Mouse (Mus musculus) stomach, embryonic 15.5 days (tissue): ENCODE measurements around the gene Rpl41. TPM values are rescaled to one million over a fixed set of nuclear protein-coding genes. Genes with fewer than 3 reads are reported as not detected.

ENCODE experiments used
- ATAC-seq: fragments of 200-750 bp; cut with Nextera tagmentation; 2 replicates; pipeline ENCODE4 v1.8.0; 2017; ENCODE audit warnings: low read depth, moderate number of reproducible peaks, moderate TSS enrichment; ENCODE audit not compliant: insufficient read depth, low FRiP score
- H3K27ac ChIP-seq: fragments of 300-500 bp; sonication (generic); 2 replicates; pipeline ENCODE4 v1.5.1; 2015; ENCODE audit warnings: mild to moderate bottlenecking, inconsistent platforms
- H3K27me3 ChIP-seq: fragments of 300-500 bp; sonication (generic); replicated peaks from 2 replicates; pipeline ENCODE4 v1.6.1; 2015; ENCODE audit warnings: inconsistent platforms
- H3K36me3 ChIP-seq: fragments of 300-500 bp; sonication (generic); 2 replicates; pipeline ENCODE4 v1.6.1; 2015; ENCODE audit warnings: inconsistent platforms
- H3K4me1 ChIP-seq: fragments of 300-500 bp; sonication (generic); 2 replicates; pipeline ENCODE4 v1.6.1; 2015; ENCODE audit warnings: inconsistent platforms
- H3K4me2 ChIP-seq: fragments of 300-500 bp; sonication (generic); 2 replicates; pipeline ENCODE4 v1.6.1; 2015; ENCODE audit warnings: mild to moderate bottlenecking, inconsistent platforms
- H3K4me3 ChIP-seq: fragments of 300-500 bp; sonication (generic); replicated peaks from 2 replicates; pipeline ENCODE4 v1.5.1; 2015; ENCODE audit warnings: inconsistent platforms
- H3K9ac ChIP-seq: fragments of 300-500 bp; sonication (generic); 2 replicates; pipeline ENCODE4 v1.6.1; 2015; ENCODE audit warnings: inconsistent platforms
- H3K9me3 ChIP-seq: fragments of 300-500 bp; sonication (generic); 2 replicates; pipeline ENCODE4 v1.6.1; 2016; ENCODE audit warnings: inconsistent platforms
- WGBS: fragments of 180-500 bp; shearing (Covaris S2); methylation state at CpG from one replicate; pipeline ENCODE4 v1.1.7; 2015; 5-methylcytosine and 5-hydroxymethylcytosine counted together
- microRNA-seq: library from miRNA; unstranded; fragments of <30 nt; microRNA quantifications from one replicate; pipeline ENCODE4, GENCODE M21; 2016
- polyA plus RNA-seq: library from polyadenylated mRNA; unstranded; fragments of >200 nt; fragmentation: Nextera tagmentation; extraction: Ambion mirVana; gene quantifications from 2 replicates; pipeline ENCODE4 v1.2.1, GENCODE M21; 2015

The Rpl41 gene
- polyA plus RNA-seq, 1 experiment from 2014 or later: 3,942 TPM

- Histone ChIP-seq H3K27ac (no peak overlapping the region), H3K4me1 (peaks cover 6% of the 10 kb centered on the region; the same call in 1 of the 2 replicates), H3K27me3 (no peaks in the 10 kb centered on the region), H3K36me3 (no peaks in the 10 kb centered on the region), H3K9me3 (no peaks in the 10 kb centered on the region), H3K9ac (no peak overlapping the region), H3K4me2 (no peak overlapping the region), H3K4me3 (no peak overlapping the region)
- 80% methylated on average over 3 of the region's 3 CpGs for WGBS
- ATAC-seq: no peak
These were observed 45.1 kb downstream of the Rpl41 start for GRCm38 (mm10) chr10:128504012-128504411.

DNA sequence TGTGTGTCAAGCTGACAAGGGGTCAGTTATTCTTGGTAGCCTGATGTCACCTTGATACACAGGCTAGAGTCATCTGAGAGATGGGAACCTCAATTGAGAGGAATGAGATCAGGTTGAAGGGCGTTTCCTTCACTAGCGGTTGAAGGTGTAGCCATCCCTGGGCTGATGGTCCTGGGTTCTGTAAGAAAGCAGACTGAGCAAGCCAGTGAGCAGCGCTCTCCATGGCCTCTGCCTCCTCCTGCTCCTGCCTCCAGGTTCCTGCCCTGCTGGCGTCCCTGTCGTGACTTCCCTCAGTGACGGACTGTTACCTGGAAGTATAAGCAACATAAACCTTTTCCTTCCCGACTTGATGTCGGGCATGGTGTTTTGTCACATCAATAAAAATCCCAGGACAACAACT lies 45.6 kb downstream of the Rpl41 start:
- ATAC-seq: no peak
- H3K27me3 ChIP-seq: no peaks in the 10 kb centered on the region
- H3K27ac ChIP-seq: no peak overlapping the region
- H3K4me1 ChIP-seq: peaks cover 6% of the 10 kb centered on the region; the same call in 1 of the 2 replicates
- no peaks in the 10 kb centered on the region for H3K9me3 ChIP-seq
- no peak overlapping the region for H3K4me3 ChIP-seq
- no peaks in the 10 kb centered on the region for H3K36me3 ChIP-seq
- WGBS: 75% methylated on average over 8 of the region's 8 CpGs
- H3K4me2 ChIP-seq: no peak overlapping the region
- H3K9ac ChIP-seq: no peak overlapping the region

- H3K36me3 ChIP-seq: no peaks in the 10 kb centered on the region
- no peak overlapping the region for H3K4me2 ChIP-seq
- no peaks in the 10 kb centered on the region for H3K27me3 ChIP-seq
- peaks cover 12% of the 10 kb centered on the region for H3K4me1 ChIP-seq
- no peak overlapping the region for H3K4me3 ChIP-seq
- H3K9me3 ChIP-seq: no peaks in the 10 kb centered on the region
- ATAC-seq: no peak
- 67% methylated on average over 5 of the region's 5 CpGs for WGBS
- H3K27ac ChIP-seq: no peak overlapping the region
- H3K9ac ChIP-seq: no peak overlapping the region
These were observed 46.8 kb downstream of the Rpl41 start for GRCm38 (mm10) chr10:128502341-128502740.

DNA sequence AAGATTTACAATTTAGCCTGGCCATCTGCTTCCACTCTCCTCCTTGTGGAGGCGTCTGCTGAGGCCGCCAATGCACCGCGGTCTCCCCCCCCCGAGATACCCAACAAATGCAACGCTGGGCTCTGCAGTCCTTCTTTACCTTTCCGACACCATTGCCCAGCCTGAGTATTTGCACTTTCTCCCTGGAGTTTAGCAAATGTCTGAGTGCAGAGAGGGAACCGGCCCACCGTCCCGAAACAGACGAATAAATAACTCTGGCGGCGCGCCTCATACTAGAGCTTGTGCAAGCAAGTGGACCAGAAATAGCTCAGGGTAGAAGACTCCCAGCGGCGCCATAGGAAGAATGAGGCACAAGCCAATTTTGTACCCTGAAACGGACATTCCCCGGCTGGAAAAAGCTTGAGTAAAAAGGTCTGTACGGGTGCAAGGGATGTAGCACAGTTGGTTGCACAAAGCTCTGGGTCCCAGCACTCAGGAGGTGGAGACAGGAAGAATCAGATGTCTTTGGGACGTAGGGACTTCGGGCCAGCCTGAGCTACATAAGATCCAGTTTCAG lies 49.9 kb downstream of the Rpl41 start:
- H3K9ac ChIP-seq: peak overlapping the region; percentile 26; the same call in 1 of the 2 replicates
- no peaks in the 10 kb centered on the region for H3K9me3 ChIP-seq
- H3K27me3 ChIP-seq: no peaks in the 10 kb centered on the region
- peak; percentile 6 for ATAC-seq
- under 1% methylated on average over 21 of the region's 21 CpGs for whole genome bisulfite sequencing
- peak overlapping the region; percentile 68 for H3K4me2 ChIP-seq
- H3K4me1 ChIP-seq: peaks cover 22% of the 10 kb centered on the region
- H3K27ac ChIP-seq: peak overlapping the region; percentile 78
- H3K4me3 ChIP-seq: peak overlapping the region; percentile 51
- H3K36me3 ChIP-seq: no peaks in the 10 kb centered on the region

DNA sequence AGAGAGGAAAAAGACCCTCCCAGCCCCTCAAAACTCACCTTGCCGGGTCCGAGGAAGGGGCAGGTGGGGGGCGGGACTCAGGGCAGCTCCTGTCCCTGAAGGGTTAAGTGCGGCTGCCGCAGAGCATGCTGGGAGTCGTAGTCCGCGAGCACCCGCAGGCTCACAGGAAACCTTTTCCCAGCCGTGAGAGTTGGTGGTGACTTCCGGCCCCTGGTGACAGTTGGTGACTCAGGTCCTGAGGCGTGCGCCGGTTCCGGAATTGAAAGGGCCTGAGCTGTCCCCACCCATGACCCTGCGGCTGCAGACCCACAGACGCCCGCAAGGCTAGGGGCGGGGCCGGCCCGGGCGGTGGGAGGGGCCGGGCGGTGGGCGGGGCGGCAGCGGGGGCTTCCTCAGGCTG lies 50.5 kb downstream of the Rpl41 start, which contains the start of gene Myl6b:
TSS of gene Myl6b (minus strand) at position 96 of the 400 bp plus-strand sequence.
- WGBS: 0% methylated on average over 27 of the region's 27 CpGs
- peak; percentile 92 for ATAC-seq
- H3K36me3 ChIP-seq: no peaks in the 10 kb centered on the region

More for the DNA sequence above, 50.5 kb downstream of the Rpl41 start, which contains the start of gene Myl6b:
- Histone ChIP-seq H3K27me3 (no peaks in the 10 kb centered on the region), H3K9ac (peak within 1 kb of the TSS; percentile 26; the same call in 1 of the 2 replicates), H3K4me2 (peak within 1 kb of the TSS; percentile 68), H3K4me3 (peak within 1 kb of the TSS; percentile 51), H3K4me1 (peaks cover 22% of the 10 kb centered on the region), H3K9me3 (no peaks in the 10 kb centered on the region), H3K27ac (peak within 1 kb of the TSS; percentile 78)

Small RNAs within 50 kb of the gene (microRNA-seq; reads per million reads assigned to microRNA genes)
- not detected for gene Gm47275
- gene Mir6916: not detected
- 0.58 reads per million for gene Mir6917

Other genes with a start within 250 kb of the Rpl41 start
- 27.1 and 31.2 TPM in 2 replicates for gene Pan2, start 246.0 kb downstream of the Rpl41 start, polyA plus RNA-seq
- gene Cnpy2, start 226.8 kb downstream of the Rpl41 start, polyA plus RNA-seq: 331 and 344 TPM in 2 replicates
- gene Cs, start 211.6 kb downstream of the Rpl41 start, polyA plus RNA-seq: 192 and 212 TPM in 2 replicates
- 14.0 and 14.5 TPM in 2 replicates for gene Coq10a, start 180.3 kb downstream of the Rpl41 start, polyA plus RNA-seq
- gene Ankrd52, start 172.2 kb downstream of the Rpl41 start, polyA plus RNA-seq: 12.8 and 15.8 TPM in 2 replicates
- 34.5 and 39.4 TPM in 2 replicates for gene Slc39a5, start 148.1 kb downstream of the Rpl41 start, polyA plus RNA-seq
- gene Nabp2, start 137.8 kb downstream of the Rpl41 start, polyA plus RNA-seq: 66.3 and 81.0 TPM in 2 replicates
- gene Rnf41, start 137.6 kb downstream of the Rpl41 start, polyA plus RNA-seq: 33.2 and 35.4 TPM in 2 replicates
- gene Smarcc2, start 90.1 kb downstream of the Rpl41 start, polyA plus RNA-seq: 63.1 and 70.0 TPM in 2 replicates
- gene Myl6, start 55.2 kb downstream of the Rpl41 start, polyA plus RNA-seq: 1,838 and 1,873 TPM in 2 replicates
- 3.0 and 3.4 TPM in 2 replicates for gene Myl6b, start 50.6 kb downstream of the Rpl41 start, polyA plus RNA-seq
- gene Esyt1, start 23.4 kb downstream of the Rpl41 start, polyA plus RNA-seq: 28.8 and 32.1 TPM in 2 replicates
- gene Zc3h10, start 1.5 kb downstream of the Rpl41 start, polyA plus RNA-seq: 12.1 and 12.4 TPM in 2 replicates
- 213 and 215 TPM in 2 replicates for gene Pa2g4, start 16.7 kb upstream of the Rpl41 start, polyA plus RNA-seq
- gene Erbb3, start 40.3 kb upstream of the Rpl41 start, polyA plus RNA-seq: 24.0 and 27.6 TPM in 2 replicates
- gene Rps26, start 77.4 kb upstream of the Rpl41 start, polyA plus RNA-seq: 674 and 714 TPM in 2 replicates
- gene Ikzf4, start 96.7 kb upstream of the Rpl41 start, polyA plus RNA-seq: 2.2 and 2.7 TPM in 2 replicates
- gene Suox, start 124.8 kb upstream of the Rpl41 start, polyA plus RNA-seq: 14.4 and 16.2 TPM in 2 replicates
- gene Rab5b, start 147.0 kb upstream of the Rpl41 start, polyA plus RNA-seq: 68.9 and 75.1 TPM in 2 replicates
- gene Pmel, start 154.9 kb upstream of the Rpl41 start, polyA plus RNA-seq: 1.3 and 1.9 TPM in 2 replicates
- 79.8 and 89.1 TPM in 2 replicates for gene Cdk2, start 155.7 kb upstream of the Rpl41 start, polyA plus RNA-seq
- gene Dgka, start 195.6 kb upstream of the Rpl41 start, polyA plus RNA-seq: 15.9 and 18.0 TPM in 2 replicates
- gene Pym1, start 198.6 kb upstream of the Rpl41 start, polyA plus RNA-seq: 36.1 TPM in 2 replicates
- 1.2 and 2.0 TPM in 2 replicates for gene Mmp19, start 241.6 kb upstream of the Rpl41 start, polyA plus RNA-seq